Mouse (Mus musculus): ENCODE measurements around the gene Ibtk.
"Not testable (repeated sequence)": the region's sequence is repeated elsewhere in the genome, so short reads cannot be mapped to it uniquely, and the experiment has no call there.

Gene Ibtk

GRCm38 (mm10) chr9:85749142-85749921 lies at the start of gene Ibtk:
Gene Ibtk, minus strand, starts transcription at chr9:85749334.
- in situ Hi-C loops (cut with MseI, MboI): no loop called here

- in situ Hi-C loops (cut with MseI, MboI): not testable (repeated sequence)
These were observed 42.4 kb upstream of the Ibtk start for GRCm38 (mm10) chr9:85791521-85791920.

GRCm38 (mm10) chr9:85780249-85780648 lies 31.1 kb upstream of the Ibtk start:
- in situ Hi-C loops (cut with MseI, MboI): no loop called here

DNA sequence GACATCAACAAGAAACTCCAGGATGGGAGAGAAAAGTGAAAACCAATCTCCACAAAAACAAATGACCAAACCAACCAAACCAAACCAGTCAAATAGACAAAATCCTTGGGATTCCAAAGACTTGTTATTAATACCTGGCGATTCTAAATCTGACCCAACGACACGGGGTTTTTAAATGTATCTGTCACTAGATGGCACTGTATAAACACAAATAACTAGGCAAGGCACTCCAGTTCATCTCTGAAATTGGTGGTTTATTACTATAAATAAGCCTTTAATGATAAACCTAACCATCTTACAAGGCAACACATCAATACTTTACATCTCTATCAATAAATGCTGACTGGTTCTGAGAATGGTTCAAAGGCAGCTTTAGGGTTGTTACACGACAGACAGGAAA lies 30.3 kb upstream of the Ibtk start:
- in situ Hi-C loops (cut with MseI, MboI): loop anchor here (5.0 to 10.0 kb wide), 2 partner anchors 665 to 673 kb away; no protein-coding TSS in a partner anchor

DNA sequence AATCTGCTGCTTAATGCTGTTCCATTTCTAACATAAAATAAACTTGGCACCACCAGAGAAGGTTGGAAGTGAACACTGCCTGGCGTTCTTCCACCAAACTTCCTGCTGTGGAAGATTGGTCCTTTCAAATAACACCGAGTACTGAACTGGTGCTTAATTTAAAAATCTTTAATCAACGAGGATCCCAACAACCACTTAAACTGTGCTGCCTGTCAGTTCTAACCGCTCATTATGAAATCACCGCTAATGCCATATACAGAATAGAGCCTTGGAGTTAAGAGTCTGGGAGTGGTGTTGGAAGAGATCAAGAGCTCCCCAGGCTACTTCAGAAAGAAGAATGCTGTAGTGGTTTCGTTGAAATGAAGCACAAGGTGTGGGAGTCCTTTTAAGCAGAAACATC lies 28.4 kb upstream of the Ibtk start:
- in situ Hi-C loops (cut with MseI, MboI): loop anchor here (5.0 to 10.0 kb wide), 2 partner anchors 667 to 675 kb away; no protein-coding TSS in a partner anchor

- in situ Hi-C loops (cut with MseI, MboI): loop anchor here in 1 of 2 experiments (10.0 kb wide), 1 partner anchor 673 kb away; no protein-coding TSS in a partner anchor
These were observed 23.1 kb upstream of the Ibtk start for GRCm38 (mm10) chr9:85772280-85772679.

GRCm38 (mm10) chr9:85771454-85771853 lies 22.3 kb upstream of the Ibtk start:
- in situ Hi-C loops (cut with MseI, MboI): loop anchor here in 1 of 2 experiments (10.0 kb wide), 1 partner anchor 673 kb away; no protein-coding TSS in a partner anchor

DNA sequence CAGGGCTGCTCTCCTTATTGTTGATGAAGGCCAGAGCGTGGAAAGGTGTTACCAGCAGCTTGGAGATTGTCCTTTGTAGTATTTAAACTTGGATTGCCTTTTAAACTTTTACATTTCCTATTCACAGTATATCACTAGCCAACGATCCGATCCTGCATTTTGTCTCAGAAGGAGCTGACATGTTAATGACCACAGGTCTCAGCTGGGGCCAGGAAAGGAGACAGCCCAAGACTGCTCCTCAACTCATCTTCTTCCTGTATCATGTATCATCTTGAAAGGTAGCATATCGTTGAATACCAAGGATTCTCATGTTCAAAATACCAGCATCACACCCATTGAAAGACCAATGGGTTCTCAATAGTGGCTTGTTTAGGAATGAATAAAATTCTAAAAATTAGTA lies 21.2 kb upstream of the Ibtk start:
- in situ Hi-C loops (cut with MseI, MboI): loop anchor here in 1 of 2 experiments (10.0 kb wide), 1 partner anchor 674 kb away; no protein-coding TSS in a partner anchor

DNA sequence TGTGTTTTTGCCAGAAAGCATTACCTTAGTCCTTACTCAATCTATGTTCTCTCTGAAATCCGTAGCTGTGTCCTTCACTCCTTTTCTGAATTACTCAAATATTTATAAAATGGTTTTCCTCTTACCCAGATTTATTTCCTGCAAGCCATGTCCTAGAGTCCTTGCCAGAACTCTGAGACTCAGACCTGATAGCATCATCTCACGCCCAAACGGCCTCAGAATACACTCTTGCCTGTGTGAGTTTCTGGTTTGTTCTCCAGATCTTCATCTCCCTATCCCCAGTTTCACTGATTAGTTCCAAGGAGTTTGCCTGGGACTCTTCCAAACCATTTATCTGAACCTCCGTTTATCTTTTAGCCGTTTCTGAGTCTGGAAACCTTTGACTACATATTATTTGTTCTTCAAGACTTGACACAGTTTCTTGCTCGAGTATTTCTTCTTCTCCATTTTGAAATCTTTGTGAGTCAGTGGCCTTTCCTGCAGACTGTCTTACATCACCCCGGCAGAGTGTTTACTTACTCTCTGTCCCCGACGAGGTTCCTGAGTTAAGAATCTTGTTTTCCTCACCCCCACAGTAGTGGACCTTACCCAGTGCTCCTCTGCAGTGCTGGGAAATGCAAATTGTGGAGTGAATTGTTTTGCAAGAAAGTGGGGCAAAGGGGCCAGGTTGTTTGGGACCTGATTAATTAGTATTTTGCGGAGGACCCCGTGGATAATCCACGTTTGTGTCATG lies 20.1 kb upstream of the Ibtk start:
- in situ Hi-C loops (cut with MseI, MboI): no loop called here

DNA sequence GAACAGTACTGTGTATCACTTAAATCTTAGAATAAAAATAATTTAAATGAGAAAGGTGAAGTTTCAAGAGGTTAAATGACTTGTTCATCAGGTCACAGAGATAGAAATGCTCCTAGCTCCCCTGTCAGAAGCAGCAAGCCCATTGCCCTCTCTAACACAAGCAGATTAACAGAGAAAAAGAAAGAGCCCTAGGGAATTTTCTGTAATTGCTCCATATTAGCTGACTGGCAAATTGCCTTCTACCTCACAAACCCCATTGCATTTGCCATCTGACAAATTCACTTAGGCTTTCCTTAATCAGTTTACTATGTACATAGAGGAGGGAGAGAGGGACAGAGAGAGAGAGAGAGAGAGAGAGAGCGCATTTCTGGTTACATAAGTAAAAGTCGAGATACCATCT lies 18.1 kb upstream of the Ibtk start:
- in situ Hi-C loops (cut with MseI, MboI): no loop called here

DNA sequence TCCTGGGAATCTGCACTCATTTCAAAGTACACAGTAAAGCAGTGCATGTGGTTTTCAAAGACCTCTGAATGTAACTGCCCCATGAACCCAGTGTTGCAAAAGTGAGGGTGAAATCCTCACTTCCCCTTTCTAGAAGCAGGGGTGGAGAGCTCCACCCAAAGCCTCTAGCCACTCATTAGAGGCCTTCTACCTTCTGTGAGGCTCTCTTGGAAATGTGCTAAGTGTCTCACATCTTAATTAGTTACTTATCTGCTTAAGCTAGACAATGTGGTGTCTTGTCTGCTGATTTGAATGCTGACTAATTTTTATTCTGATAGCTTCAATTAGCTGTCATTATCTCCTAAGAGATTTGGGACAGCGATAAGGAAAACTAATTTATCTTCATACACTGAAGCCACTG lies 13.3 kb upstream of the Ibtk start:
- in situ Hi-C loops (cut with MseI, MboI): no loop called here

- in situ Hi-C loops (cut with MseI, MboI): no loop called here
These were observed 1.7 kb upstream of the Ibtk start for GRCm38 (mm10) chr9:85750797-85751196.

DNA sequence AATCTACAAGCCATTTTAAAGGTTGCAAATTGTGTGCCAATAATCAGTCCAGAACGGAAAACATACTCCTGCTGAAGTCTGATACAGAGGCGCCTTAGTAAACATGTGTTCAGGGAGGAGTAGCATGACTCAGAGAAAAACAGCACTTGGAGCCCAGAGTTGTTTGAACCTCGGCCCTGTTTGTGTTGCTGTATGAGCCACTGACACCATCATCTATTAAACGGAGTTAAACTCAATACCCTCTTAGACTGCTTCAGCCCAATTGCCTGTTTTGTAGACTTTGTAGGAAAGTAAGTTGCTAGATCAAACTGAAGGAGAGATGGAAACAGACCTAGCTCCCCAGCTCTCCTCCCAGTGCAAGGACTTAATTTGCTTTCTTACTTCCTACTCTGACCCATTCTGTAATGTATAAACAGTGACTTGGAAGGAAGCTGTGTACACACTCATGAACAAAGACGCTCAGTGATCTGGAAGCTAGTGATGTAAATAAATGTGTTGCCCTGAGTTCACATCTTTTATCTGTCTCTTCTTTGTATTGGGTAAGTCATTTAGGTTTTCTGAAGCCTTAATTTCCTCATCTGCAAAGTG lies 882 bp upstream of the Ibtk start:
- in situ Hi-C loops (cut with MseI, MboI): no loop called here

- in situ Hi-C loops (cut with MseI, MboI): no loop called here
These were observed 661 bp downstream of the Ibtk start for GRCm38 (mm10) chr9:85748204-85749141.

GRCm38 (mm10) chr9:85745566-85745965 lies 3.6 kb downstream of the Ibtk start:
- in situ Hi-C loops (cut with MseI, MboI): no loop called here

GRCm38 (mm10) chr9:85743358-85743757 lies 5.8 kb downstream of the Ibtk start:
- in situ Hi-C loops (cut with MseI, MboI): no loop called here

DNA sequence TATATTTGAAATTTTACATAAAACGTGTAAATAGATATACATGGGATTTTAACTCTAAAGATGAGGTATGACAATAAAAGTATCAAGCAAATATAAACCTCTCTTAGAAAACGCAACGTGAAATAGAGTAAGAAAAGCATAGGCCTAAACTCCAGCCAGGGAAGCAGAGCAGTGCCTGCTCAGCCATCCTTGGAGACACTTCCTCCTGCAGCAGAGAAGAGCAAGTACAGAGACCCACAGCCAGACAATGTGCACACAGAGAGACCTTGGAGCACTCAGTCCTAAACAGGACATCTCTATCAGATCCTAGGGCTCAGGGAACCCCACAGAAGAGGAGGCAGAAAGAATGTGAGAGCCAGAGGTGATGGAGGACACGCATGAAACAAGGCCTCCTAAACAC lies 7.0 kb downstream of the Ibtk start:
- in situ Hi-C loops (cut with MseI, MboI): no loop called here

GRCm38 (mm10) chr9:85739279-85739678 lies 9.9 kb downstream of the Ibtk start:
- in situ Hi-C loops (cut with MseI, MboI): no loop called here

GRCm38 (mm10) chr9:85734821-85735220 lies 14.3 kb downstream of the Ibtk start:
- in situ Hi-C loops (cut with MseI, MboI): no loop called here

GRCm38 (mm10) chr9:85724078-85724477 lies 25.1 kb downstream of the Ibtk start:
- in situ Hi-C loops (cut with MseI, MboI): no loop called here

DNA sequence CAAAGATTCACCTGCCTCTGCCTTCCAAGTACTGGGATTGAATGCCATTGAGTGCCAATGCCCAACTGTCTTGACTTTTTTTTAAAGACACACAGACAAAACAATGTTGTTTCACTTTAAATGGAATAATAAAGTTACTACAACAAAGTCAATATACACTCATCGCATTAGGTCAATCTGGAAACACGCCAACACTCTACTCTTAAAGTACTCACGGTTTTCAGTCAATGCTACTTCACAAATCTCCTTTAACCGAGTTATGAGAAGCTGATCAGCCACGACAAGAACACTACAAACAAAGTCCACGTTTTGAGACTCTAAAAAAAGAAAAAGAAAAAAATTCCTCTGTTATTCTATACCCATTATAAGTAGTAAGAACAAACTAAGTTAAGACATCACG lies 31.8 kb downstream of the Ibtk start:
- in situ Hi-C loops (cut with MseI, MboI): no loop called here

Measured in mouse trophoblast stem cell (cell line).